Mouse (Mus musculus) CH12.LX (cell line): ENCODE measurements at regions not wholly inside any gene's neighbourhood (a gene's known extent, or its start where the extent isn't known, plus 50 kb on each side); places are given as distances from the start of the nearest gene placed in this dataset.

Experiments
- DNase-seq: peaks from one replicate; pipeline ENCODE4 v3.0.0-alpha.2; 2013; ENCODE audit errors: extremely low read depth
- H3K27ac ChIP-seq: 2 replicates; pipeline ENCODE4 v1.5.1; 2012; ENCODE audit warnings: low read depth, mild to moderate bottlenecking, control low read depth, moderate library complexity; ENCODE audit not compliant: insufficient read depth
- H3K27me3 ChIP-seq: replicated peaks from 2 replicates; pipeline ENCODE3; 2012; ENCODE audit warnings: inconsistent platforms
- H3K36me3 ChIP-seq, 2 experiments: replicated peaks in 1 of 2; 2 replicates each; pipeline versions ENCODE3 to v1.6.1; 2012; ENCODE audit warnings: inconsistent platforms in 1 of 2, low read length in 1 of 2, mild to moderate bottlenecking in 1 of 2, mixed read lengths in 1 of 2, moderate library complexity in 1 of 2; ENCODE audit not compliant: control insufficient read depth in 1 of 2, insufficient read depth in 1 of 2
- H3K4me1 ChIP-seq, 2 experiments: 2 replicates each; pipeline ENCODE4 v1.6.1; 2012; ENCODE audit warnings: inconsistent platforms in 1 of 2, moderate library complexity in 1 of 2; ENCODE audit not compliant: insufficient read depth in 2 of 2, control insufficient read depth in 1 of 2
- H3K4me2 ChIP-seq: 2 replicates; pipeline ENCODE4 v1.6.1; 2012; ENCODE audit warnings: low read depth, mild to moderate bottlenecking, control low read depth; ENCODE audit not compliant: poor library complexity, insufficient read depth, severe bottlenecking
- H3K4me3 ChIP-seq, 3 experiments: fragments of 150-350 bp in 1 of 3; sonication (generic) in 1 of 3; replicated peaks in 1 of 3; 2 replicates each; pipeline versions ENCODE3 to v1.5.1; 2011 to 2012; ENCODE audit warnings: low read depth in 2 of 3, low read length in 2 of 3, mild to moderate bottlenecking in 2 of 3, moderate library complexity in 2 of 3, control low read depth in 1 of 3, improper control_type of control experiment in 1 of 3, inconsistent platforms in 1 of 3, mixed read lengths in 1 of 3; ENCODE audit not compliant: poor library complexity in 1 of 3
- H3K79me2 ChIP-seq: replicated peaks from 2 replicates; pipeline ENCODE4 v1.6.1; 2012; ENCODE audit warnings: mild to moderate bottlenecking, moderate library complexity; ENCODE audit not compliant: control insufficient read depth, poor library complexity, insufficient read depth, severe bottlenecking; ENCODE audit errors: extremely low read depth
- H3K9ac ChIP-seq: 2 replicates; pipeline ENCODE4 v1.6.1; 2012; ENCODE audit warnings: low read depth, mild to moderate bottlenecking, control low read depth, moderate library complexity; ENCODE audit not compliant: insufficient read depth
- H3K9me3 ChIP-seq: replicated peaks from 2 replicates; pipeline ENCODE3; 2012; ENCODE audit warnings: low read length, inconsistent platforms, mixed read lengths
- BHLHE40 ChIP-seq: IDR thresholded peaks from 2 replicates; pipeline ENCODE4 v1.6.1; 2011; ENCODE audit warnings: mild to moderate bottlenecking, low read depth, low read length, improper control_type of control experiment
- CHD1 ChIP-seq: IDR thresholded peaks from 2 replicates; pipeline ENCODE4 v1.6.1; 2012; ENCODE audit warnings: low read depth, low read length, improper control_type of control experiment, inconsistent platforms
- CHD2 ChIP-seq: IDR thresholded peaks from 2 replicates; pipeline ENCODE4 v1.6.1; 2011; ENCODE audit warnings: low read length, improper control_type of control experiment
- HCFC1 ChIP-seq: IDR thresholded peaks from 2 replicates; pipeline ENCODE4 v1.6.1; 2012; ENCODE audit warnings: low read depth, mild to moderate bottlenecking, inconsistent platforms, low read length, improper control_type of control experiment
- JUND ChIP-seq: conservative IDR thresholded peaks from 2 replicates; pipeline ENCODE4 v1.6.1; 2011; ENCODE audit warnings: low read depth, low read length, improper control_type of control experiment
- KAT2A ChIP-seq: IDR thresholded peaks from 2 replicates; pipeline ENCODE4 v1.6.1; 2012; ENCODE audit warnings: low read length, improper control_type of control experiment, inconsistent platforms; ENCODE audit not compliant: insufficient replicate concordance
- MAFK ChIP-seq: IDR thresholded peaks from 2 replicates; pipeline ENCODE4 v1.6.1; 2011; ENCODE audit warnings: low read length, improper control_type of control experiment; ENCODE audit not compliant: insufficient replicate concordance
- MAX ChIP-seq: IDR thresholded peaks from 2 replicates; pipeline ENCODE4 v1.6.1; 2011; ENCODE audit warnings: low read length, improper control_type of control experiment
- MXI1 ChIP-seq: IDR thresholded peaks from 2 replicates; pipeline ENCODE4 v1.6.1; 2011; ENCODE audit warnings: mild to moderate bottlenecking, low read depth, low read length, improper control_type of control experiment
- MYC ChIP-seq: IDR thresholded peaks from 2 replicates; pipeline ENCODE4 v1.6.1; 2011; ENCODE audit warnings: low read depth, mild to moderate bottlenecking, improper control_type of control experiment, low read length
- NELFE ChIP-seq: IDR thresholded peaks from 2 replicates; pipeline ENCODE4 v1.6.1; 2011; ENCODE audit warnings: low read depth, low read length, improper control_type of control experiment
- NRF1 ChIP-seq: IDR thresholded peaks from 2 replicates; pipeline ENCODE4 v1.6.1; 2014; ENCODE audit warnings: low read depth, mild to moderate bottlenecking, inconsistent platforms, low read length, improper control_type of control experiment, moderate library complexity
- PAX5 ChIP-seq: IDR thresholded peaks from 2 replicates; pipeline ENCODE4 v1.6.1; 2012; ENCODE audit warnings: low read length, inconsistent platforms, mixed read lengths
- POLR2A ChIP-seq: IDR thresholded peaks from 2 replicates; pipeline ENCODE4 v1.6.1; 2011; ENCODE audit warnings: low read depth, mild to moderate bottlenecking, improper control_type of control experiment, low read length
- POLR2AphosphoS2 ChIP-seq: IDR thresholded peaks from 2 replicates; pipeline ENCODE4 v1.6.1; 2011; ENCODE audit warnings: low read depth, low read length, improper control_type of control experiment
- RCOR1 ChIP-seq: conservative IDR thresholded peaks from 2 replicates; pipeline ENCODE4 v1.6.1; 2012; ENCODE audit warnings: low read depth, mild to moderate bottlenecking, inconsistent platforms, low read length, improper control_type of control experiment
- SIN3A ChIP-seq: IDR thresholded peaks from 2 replicates; pipeline ENCODE4 v1.6.1; 2012; ENCODE audit warnings: low read length, improper control_type of control experiment, inconsistent platforms
- USF1 ChIP-seq: IDR thresholded peaks from 2 replicates; pipeline ENCODE4 v1.6.1; 2014; ENCODE audit warnings: low read depth, mild to moderate bottlenecking, inconsistent platforms, low read length, improper control_type of control experiment
- ZC3H11A ChIP-seq: IDR thresholded peaks from 2 replicates; pipeline ENCODE4 v1.6.1; 2012; ENCODE audit warnings: low read depth, mild to moderate bottlenecking, inconsistent platforms, low read length, improper control_type of control experiment
- ZKSCAN1 ChIP-seq: IDR thresholded peaks from 2 replicates; pipeline ENCODE4 v1.6.1; 2012; ENCODE audit warnings: low read depth, inconsistent platforms, low read length, improper control_type of control experiment, borderline replicate concordance
- ZMIZ1 ChIP-seq: IDR thresholded peaks from 2 replicates; pipeline ENCODE4 v1.6.1; 2012; ENCODE audit warnings: low read depth, mild to moderate bottlenecking, inconsistent platforms, low read length, improper control_type of control experiment
- ZNF384 ChIP-seq: IDR thresholded peaks from 2 replicates; pipeline ENCODE4 v1.6.1; 2012; ENCODE audit warnings: low read depth, low read length, improper control_type of control experiment, inconsistent platforms
- dilution Hi-C: fragments of 300-500 bp; cut with MboI; formaldehyde crosslinking; loops from 2 replicates; pipeline ENCODE4 v1.14.3; 2020; ENCODE audit warnings: low sequenced_read_pairs; ENCODE audit not compliant: extremely low pct_unique_long_range_greater_than_20kb, extremely low pct_ligation_motif_present
- in situ Hi-C: fragments of 300-500 bp; cut with MboI; formaldehyde crosslinking; loops from 3 replicates; pipeline ENCODE4 v1.14.3; 2019; ENCODE audit warnings: low sequenced_read_pairs, low pct_ligation_motif_present, low pct_unique_long_range_greater_than_20kb, mixed read lengths

DNA sequence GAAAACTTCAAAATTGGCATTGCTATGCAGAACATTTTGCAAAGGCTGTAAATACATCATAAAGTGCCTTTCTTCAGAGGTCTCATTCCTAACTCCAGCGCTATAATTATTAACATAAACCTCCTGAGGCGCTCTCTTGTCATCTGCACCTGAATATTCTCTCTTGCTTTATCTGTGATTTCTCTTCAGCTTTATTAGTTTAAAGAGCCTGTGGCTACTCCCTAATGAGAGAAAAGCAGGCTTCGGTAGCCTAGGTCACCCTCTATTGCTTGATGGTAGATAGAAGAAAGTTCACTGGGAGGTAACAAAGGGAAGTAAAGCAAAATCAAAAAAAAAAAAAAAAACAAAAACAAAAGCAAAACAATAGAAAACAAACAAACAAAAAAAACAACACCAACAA lies 967.5 kb upstream of the Lcorl start:
- no peak for TF ChIP-seq BHLHE40
- no peak for TF ChIP-seq SIN3A
- no peak for TF ChIP-seq CHD2
- no peak for TF ChIP-seq ZC3H11A
- no peak for TF ChIP-seq MAX
- no peak for TF ChIP-seq MAFK
- no peak for TF ChIP-seq ZKSCAN1
- TF ChIP-seq RCOR1: no peak
- no peak for TF ChIP-seq KAT2A
- no peak for TF ChIP-seq POLR2AphosphoS2
- no peak for TF ChIP-seq USF1
- TF ChIP-seq CHD1: no peak
- Histone ChIP-seq H3K9me3 (peaks cover 36% of the 10 kb centered on the region), H3K27me3 (no peaks in the 10 kb centered on the region), H3K4me2 (no peak overlapping the region), H3K9ac (no peak overlapping the region), H3K27ac (no peak overlapping the region), H3K4me1 (no peaks in the 10 kb centered on the region), H3K36me3 (no peaks in the 10 kb centered on the region), H3K79me2 (no peaks in the 10 kb centered on the region), H3K4me3 (no peak overlapping the region)
- no peak for DNase-seq
- dilution Hi-C loops: no loop called here
- in situ Hi-C loops: no loop called here

DNA sequence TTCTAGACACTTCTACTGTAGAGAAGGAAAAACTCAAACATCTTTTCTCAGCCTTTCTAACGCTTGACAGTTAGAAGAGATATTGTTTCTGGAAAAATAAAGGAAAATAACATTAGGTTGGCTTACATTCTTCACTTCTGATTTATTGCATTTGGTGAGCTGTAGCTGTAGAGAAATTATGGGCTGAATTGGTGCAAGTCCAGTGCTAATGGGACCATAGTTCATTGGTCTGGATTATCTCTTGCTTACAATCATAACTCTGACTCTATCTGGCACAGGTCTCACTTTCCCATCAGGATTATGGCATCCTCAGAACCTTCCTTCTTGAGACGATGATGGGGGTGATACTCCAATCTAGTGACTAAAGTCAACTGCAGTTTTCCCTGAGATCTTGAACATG lies 937.7 kb upstream of the Lcorl start:
- H3K4me3 ChIP-seq: no peak overlapping the region
- H3K27me3 ChIP-seq: no peaks in the 10 kb centered on the region
- H3K9ac ChIP-seq: no peak overlapping the region
- no peak overlapping the region for H3K27ac ChIP-seq
- H3K4me1 ChIP-seq: no peaks in the 10 kb centered on the region
- TF ChIP-seq PAX5 (no peak), JUND (no peak), NRF1 (no peak), KAT2A (no peak), MXI1 (no peak), ZMIZ1 (no peak), POLR2A (no peak), MAX (no peak), HCFC1 (no peak), MYC (no peak), ZKSCAN1 (no peak), CHD2 (no peak), ZNF384 (no peak), CHD1 (no peak), NELFE (no peak)
- no peaks in the 10 kb centered on the region for H3K36me3 ChIP-seq
- in situ Hi-C loops: no loop called here
- dilution Hi-C loops: no loop called here
- peaks cover 25% of the 10 kb centered on the region for H3K9me3 ChIP-seq
- H3K4me2 ChIP-seq: no peak overlapping the region
- DNase-seq: no peak
- H3K79me2 ChIP-seq: no peaks in the 10 kb centered on the region
